Mouse (Mus musculus): Measurements from ENCODE around the gene Sphkap.

Gene Sphkap

GRCm38 (mm10) chr1:83408021-83408464 lies at the start of gene Sphkap:
Gene Sphkap, minus strand, starts transcription at chr1:83408200.
- no peak for DNase-seq (ENCODE audit: low read depth)

- no peak for DNase-seq (ENCODE audit: low read depth)
These were observed 43.3 kb upstream of the Sphkap start for GRCm38 (mm10) chr1:83451291-83451690.

GRCm38 (mm10) chr1:83440422-83440821 lies 32.4 kb upstream of the Sphkap start:
- DNase-seq (ENCODE audit: low read depth): no peak

GRCm38 (mm10) chr1:83433932-83434331 lies 25.9 kb upstream of the Sphkap start:
- DNase-seq (ENCODE audit: low read depth): no peak

GRCm38 (mm10) chr1:83429866-83430265 lies 21.9 kb upstream of the Sphkap start:
- no peak for DNase-seq (ENCODE audit: low read depth)

- DNase-seq (ENCODE audit: low read depth): no peak
These were observed 384 bp downstream of the Sphkap start for GRCm38 (mm10) chr1:83407616-83408015.

- no peak for DNase-seq (ENCODE audit: low read depth)
These were observed 984 bp downstream of the Sphkap start for GRCm38 (mm10) chr1:83406882-83407549.

GRCm38 (mm10) chr1:83401079-83401478 lies 6.9 kb downstream of the Sphkap start:
- DNase-seq (ENCODE audit: low read depth): no peak

- no peak for DNase-seq (ENCODE audit: low read depth)
These were observed 11.7 kb downstream of the Sphkap start for GRCm38 (mm10) chr1:83396284-83396683.

- DNase-seq (ENCODE audit: low read depth): no peak
These were observed 12.4 kb downstream of the Sphkap start for GRCm38 (mm10) chr1:83395559-83395958.

- no peak for DNase-seq (ENCODE audit: low read depth)
These were observed 18.6 kb downstream of the Sphkap start for GRCm38 (mm10) chr1:83389419-83389818.

- no peak for DNase-seq (ENCODE audit: low read depth)
These were observed 30.6 kb downstream of the Sphkap start for GRCm38 (mm10) chr1:83377404-83377803.

- no peak for DNase-seq (ENCODE audit: low read depth)
These were observed 41.5 kb downstream of the Sphkap start for GRCm38 (mm10) chr1:83366456-83366855.

GRCm38 (mm10) chr1:83362168-83362567 lies 45.8 kb downstream of the Sphkap start:
- DNase-seq (ENCODE audit: low read depth): no peak

- no peak for DNase-seq (ENCODE audit: low read depth)
These were observed 61.5 kb downstream of the Sphkap start for GRCm38 (mm10) chr1:83346453-83346852.

GRCm38 (mm10) chr1:83345572-83345971 lies 62.4 kb downstream of the Sphkap start:
- DNase-seq (ENCODE audit: low read depth): no peak

- no peak for DNase-seq (ENCODE audit: low read depth)
These were observed 62.9 kb downstream of the Sphkap start for GRCm38 (mm10) chr1:83345069-83345468.

GRCm38 (mm10) chr1:83342726-83343250 lies 65.2 kb downstream of the Sphkap start:
- DNase-seq (ENCODE audit: low read depth): no peak

GRCm38 (mm10) chr1:83339358-83339757 lies 68.6 kb downstream of the Sphkap start:
- no peak for DNase-seq (ENCODE audit: low read depth)

GRCm38 (mm10) chr1:83316917-83317316 lies 91.1 kb downstream of the Sphkap start:
- DNase-seq (ENCODE audit: low read depth): no peak

- DNase-seq (ENCODE audit: low read depth): no peak
These were observed 92.9 kb downstream of the Sphkap start for GRCm38 (mm10) chr1:83315146-83315545.

GRCm38 (mm10) chr1:83311607-83312295 lies 96.2 kb downstream of the Sphkap start:
- no peak for DNase-seq (ENCODE audit: low read depth)

Data from 416B (cell line).